Mouse (Mus musculus): Measurements from ENCODE around the gene Rtkn2. TPM values are rescaled to one million over a fixed set of nuclear protein-coding genes. Genes with fewer than 3 reads are reported as not detected.

Rtkn2 gene
- polyA plus RNA-seq, 1 experiment from 2014 or later = 5.2 TPM

DNA sequence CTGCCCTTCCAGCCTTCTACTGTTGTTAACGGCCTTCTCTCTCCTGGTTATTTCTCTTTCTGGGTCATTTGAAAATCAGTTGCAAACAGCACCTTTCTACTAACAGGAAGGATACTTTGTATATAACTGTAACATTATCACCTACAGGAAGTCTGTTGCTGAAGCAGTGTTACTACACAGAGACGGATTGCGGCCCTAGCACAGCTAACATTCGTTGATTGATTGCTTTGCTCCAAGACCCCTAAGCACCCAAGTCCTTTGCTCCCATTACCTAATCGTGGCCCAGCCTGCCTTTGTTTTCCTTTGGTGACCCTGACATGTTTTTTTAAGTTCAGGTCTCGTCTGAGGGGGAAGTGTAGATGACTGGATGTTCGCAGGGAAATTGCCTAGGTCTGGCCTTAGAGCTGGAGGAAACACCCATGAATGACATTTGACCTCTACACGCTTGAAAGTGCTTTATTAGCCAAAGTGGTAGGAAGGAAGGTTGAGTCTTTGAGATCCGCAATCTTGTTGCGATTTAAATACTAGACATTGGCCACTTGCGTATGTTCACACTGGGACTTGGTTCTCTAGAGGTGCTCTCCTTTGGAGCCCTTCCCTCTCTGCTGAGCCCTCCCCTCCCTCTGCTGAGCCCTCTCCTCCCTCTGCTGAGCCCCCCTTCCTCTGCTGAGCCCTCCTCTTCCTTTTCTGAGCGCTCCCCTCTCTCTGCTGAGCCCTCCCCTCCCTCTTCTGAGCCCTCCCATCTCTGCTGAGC is 49.1 kb downstream of the Rtkn2 start:
- no peaks in the 10 kb centered on the region for H3K9me3 ChIP-seq
- WGBS = 55% methylated on average over 12 of the region's 12 CpGs
- no peaks in the 10 kb centered on the region for H3K4me1 ChIP-seq
- H3K27me3 ChIP-seq (replicated peaks) = no peaks in the 10 kb centered on the region
- no peak overlapping the region for H3K4me2 ChIP-seq
- no peaks in the 10 kb centered on the region for H3K36me3 ChIP-seq
- H3K9ac ChIP-seq = no peak overlapping the region
- ATAC-seq (ENCODE audit: insufficient read depth, low FRiP score, low read depth) = no peak
- H3K27ac ChIP-seq = no peak overlapping the region
- H3K4me3 ChIP-seq (replicated peaks) = no peak overlapping the region

DNA sequence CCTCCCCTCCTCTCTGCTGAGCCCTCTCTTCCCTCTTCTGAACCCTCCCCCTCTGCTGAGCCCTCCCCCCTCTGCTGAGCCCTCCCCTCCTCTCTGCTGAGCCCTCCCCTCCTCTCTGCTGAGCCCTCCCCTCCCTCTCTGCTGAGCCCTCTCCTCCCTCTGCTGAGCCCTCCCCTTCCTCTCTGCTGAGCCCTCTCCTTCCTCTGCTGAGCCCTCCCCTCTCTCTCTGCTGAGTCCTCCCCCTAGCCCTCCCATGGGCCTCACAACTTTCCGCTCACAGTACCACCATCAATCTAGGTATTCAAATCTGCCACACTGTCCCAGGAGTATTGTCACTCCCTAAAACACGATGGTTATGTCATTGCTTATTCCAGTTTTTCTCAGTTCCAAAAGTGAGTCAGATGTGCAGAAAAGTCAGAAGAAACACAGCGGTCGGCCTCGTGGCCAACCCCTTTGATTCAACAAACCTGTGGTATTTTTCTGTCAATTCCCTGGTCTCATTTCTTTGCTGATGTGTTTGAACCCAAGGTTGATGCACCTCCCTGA is 49.8 kb downstream of the Rtkn2 start:
- Histone ChIP-seq H3K4me2 (no peak overlapping the region), H3K27ac (no peak overlapping the region), H3K27me3 (replicated peaks) (no peaks in the 10 kb centered on the region), H3K4me1 (no peaks in the 10 kb centered on the region), H3K4me3 (replicated peaks) (no peak overlapping the region), H3K9ac (no peak overlapping the region), H3K36me3 (no peaks in the 10 kb centered on the region), H3K9me3 (no peaks in the 10 kb centered on the region)
- WGBS = 81% methylated on average over 5 of the region's 5 CpGs
- ATAC-seq (ENCODE audit: insufficient read depth, low FRiP score, low read depth) = no peak

DNA sequence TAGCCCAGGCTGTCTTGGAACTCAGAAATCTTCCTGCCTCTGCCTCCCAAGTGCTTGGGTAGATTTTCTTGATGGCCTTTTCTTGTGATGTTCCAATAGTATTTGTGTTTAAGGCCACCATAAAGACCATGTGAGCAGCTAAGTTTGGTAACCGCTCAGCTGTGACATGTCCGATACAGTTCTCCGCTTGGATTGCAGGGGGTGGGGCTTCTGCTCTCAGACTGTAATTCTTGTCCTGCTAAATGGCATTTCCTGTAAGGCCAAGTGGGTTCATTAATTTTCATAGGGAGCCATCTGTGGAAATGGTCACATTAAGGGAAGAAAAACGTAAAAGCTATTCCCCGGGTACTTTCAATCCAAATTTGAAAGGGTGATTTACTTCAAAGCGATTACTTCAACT is 50.7 kb downstream of the Rtkn2 start:
- 66% methylated on average over 6 of the region's 6 CpGs for WGBS
- Histone ChIP-seq H3K36me3 (no peaks in the 10 kb centered on the region), H3K27ac (no peak overlapping the region), H3K4me3 (replicated peaks) (no peak overlapping the region), H3K9ac (no peak overlapping the region), H3K4me2 (no peak overlapping the region), H3K9me3 (no peaks in the 10 kb centered on the region), H3K4me1 (no peaks in the 10 kb centered on the region), H3K27me3 (replicated peaks) (no peaks in the 10 kb centered on the region)
- ATAC-seq (ENCODE audit: insufficient read depth, low FRiP score, low read depth) = no peak

DNA sequence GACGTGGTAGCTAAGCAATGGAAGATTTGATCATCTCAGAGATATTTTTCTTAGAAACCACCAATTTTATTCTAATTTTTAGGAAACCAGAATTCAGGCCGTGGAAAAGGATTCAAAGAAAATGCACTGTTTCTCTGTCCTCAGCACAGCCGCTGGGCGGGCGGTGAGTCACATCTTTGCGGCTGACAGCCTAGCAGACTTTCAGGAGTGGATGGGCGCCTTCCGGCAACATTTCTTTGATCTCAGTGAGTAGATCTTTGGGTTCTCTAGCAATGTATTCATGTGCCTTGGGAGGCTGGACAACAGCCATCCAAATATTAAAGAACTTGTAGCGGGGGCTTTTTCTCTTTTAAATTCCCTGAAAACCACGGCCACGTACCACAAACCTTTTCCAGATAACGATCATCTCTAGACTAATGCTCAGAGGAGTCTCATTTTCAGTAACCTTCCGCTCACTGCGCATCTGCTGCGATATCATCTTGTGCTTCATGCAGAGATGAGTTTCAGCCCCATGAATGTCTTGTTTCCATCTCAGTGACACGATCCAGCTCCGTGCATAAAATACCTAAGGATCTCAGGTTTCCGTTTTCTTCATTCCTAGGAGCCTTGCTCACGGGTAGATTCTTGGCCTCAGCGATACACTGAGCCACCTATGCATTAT is 56.5 kb downstream of the Rtkn2 start:
- no peak overlapping the region for H3K4me2 ChIP-seq
- H3K27me3 ChIP-seq (replicated peaks) = no peaks in the 10 kb centered on the region
- WGBS = 91% methylated on average over 20 of the region's 20 CpGs
- no peak overlapping the region for H3K9ac ChIP-seq
- no peaks in the 10 kb centered on the region for H3K36me3 ChIP-seq
- H3K4me1 ChIP-seq = no peaks in the 10 kb centered on the region
- no peak overlapping the region for H3K4me3 ChIP-seq (replicated peaks)
- no peak overlapping the region for H3K27ac ChIP-seq
- ATAC-seq (ENCODE audit: insufficient read depth, low FRiP score, low read depth) = no peak
- no peaks in the 10 kb centered on the region for H3K9me3 ChIP-seq

DNA sequence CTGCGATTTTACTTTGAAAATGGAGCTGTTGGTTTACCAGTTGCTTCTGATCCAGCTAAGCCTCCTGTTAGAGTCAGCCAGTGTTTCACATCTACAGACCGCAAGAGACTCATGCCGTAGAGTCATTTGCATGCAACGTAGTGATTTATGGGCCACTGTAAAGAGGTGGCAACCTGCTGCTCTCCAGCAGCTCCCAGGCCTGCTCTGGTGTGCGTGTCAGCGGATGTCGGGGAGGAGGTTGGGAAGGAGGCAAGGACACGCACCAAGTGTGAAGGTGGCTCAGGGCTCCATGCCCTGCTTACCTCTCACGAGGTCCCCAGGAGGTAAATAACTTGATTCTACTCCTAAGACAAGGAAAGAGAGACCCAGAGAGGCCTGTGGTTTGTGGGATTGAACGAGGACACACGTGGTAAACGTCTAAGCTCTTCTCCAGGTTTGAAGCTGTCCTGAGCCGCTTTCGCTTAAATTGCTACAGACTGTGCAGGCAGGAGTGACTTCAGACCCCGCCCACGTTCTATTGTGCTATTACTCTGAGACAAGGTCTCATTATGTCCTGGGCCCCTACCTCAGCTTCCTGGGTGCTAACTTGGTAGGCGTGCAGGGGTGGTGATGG is 57.1 kb downstream of the Rtkn2 start:
- Histone ChIP-seq H3K4me2 (no peak overlapping the region), H3K9me3 (no peaks in the 10 kb centered on the region), H3K9ac (no peak overlapping the region), H3K36me3 (no peaks in the 10 kb centered on the region), H3K4me1 (no peaks in the 10 kb centered on the region), H3K27ac (no peak overlapping the region), H3K27me3 (replicated peaks) (no peaks in the 10 kb centered on the region), H3K4me3 (replicated peaks) (no peak overlapping the region)
- WGBS = 88% methylated on average over 17 of the region's 17 CpGs
- ATAC-seq (ENCODE audit: insufficient read depth, low FRiP score, low read depth) = no peak

DNA sequence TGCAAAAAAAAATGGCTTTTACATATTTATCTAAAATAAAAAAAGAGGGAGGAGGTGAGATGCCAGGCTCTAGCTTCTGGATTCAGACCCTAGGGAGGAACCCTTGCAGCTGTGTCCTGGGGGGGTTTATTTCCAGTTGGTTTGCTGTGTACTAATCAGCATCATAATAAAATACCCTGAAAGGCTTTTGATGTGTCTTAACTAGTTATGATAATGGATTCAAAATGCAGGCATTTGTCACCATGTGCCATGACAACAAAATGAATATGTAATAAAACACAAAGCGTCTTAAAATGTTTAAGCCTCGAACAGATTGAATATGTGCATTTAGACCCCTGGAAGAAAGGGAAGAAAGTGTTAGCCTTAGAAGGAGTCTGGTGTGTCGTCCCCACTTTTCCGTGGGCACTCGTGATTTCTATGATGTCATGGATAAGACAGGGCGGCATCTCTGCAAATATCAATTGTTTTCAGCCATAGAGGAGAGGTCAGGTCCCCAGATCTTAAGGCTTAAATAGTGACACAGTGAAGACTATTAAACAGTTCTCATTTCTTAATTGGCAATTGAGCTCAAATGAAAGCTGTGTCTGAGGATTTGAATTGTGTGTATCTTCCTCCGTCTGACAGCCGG is 59.7 kb downstream of the Rtkn2 start:
- Histone ChIP-seq H3K27ac (no peak overlapping the region), H3K9me3 (no peaks in the 10 kb centered on the region), H3K36me3 (no peaks in the 10 kb centered on the region), H3K4me3 (replicated peaks) (no peak overlapping the region), H3K4me1 (no peaks in the 10 kb centered on the region), H3K9ac (no peak overlapping the region), H3K27me3 (replicated peaks) (no peaks in the 10 kb centered on the region), H3K4me2 (no peak overlapping the region)
- ATAC-seq (ENCODE audit: insufficient read depth, low FRiP score, low read depth) = no peak
- 84% methylated on average over 8 of the region's 8 CpGs for WGBS

DNA sequence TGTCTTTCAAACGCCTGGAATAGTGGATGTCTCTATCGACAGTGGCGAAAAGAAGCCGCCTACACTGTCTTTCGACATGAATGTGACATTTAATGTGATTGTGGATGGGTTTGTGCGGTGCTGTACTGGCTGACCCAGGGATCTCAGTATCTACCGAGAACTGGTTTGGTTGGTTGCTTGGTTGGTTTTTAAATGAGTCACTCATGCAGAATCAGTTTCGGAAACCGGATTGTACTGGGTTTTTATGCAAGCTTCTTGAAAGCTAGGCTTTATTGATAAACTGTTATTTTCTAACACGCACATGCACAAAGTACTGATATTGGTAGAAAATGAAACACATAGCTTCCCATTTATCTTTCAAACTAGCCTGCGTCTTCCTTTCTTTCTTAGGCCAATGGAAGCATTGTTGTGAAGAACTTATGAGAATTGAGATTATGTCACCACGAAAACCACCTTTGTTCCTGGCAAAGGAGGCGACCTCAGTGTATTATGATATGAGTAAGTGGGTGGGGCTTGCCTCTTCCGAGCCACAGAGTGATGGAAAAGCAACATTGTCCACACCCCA is 60.4 kb downstream of the Rtkn2 start:
- ATAC-seq (ENCODE audit: insufficient read depth, low FRiP score, low read depth) = no peak
- no peaks in the 10 kb centered on the region for H3K9me3 ChIP-seq

DNA sequence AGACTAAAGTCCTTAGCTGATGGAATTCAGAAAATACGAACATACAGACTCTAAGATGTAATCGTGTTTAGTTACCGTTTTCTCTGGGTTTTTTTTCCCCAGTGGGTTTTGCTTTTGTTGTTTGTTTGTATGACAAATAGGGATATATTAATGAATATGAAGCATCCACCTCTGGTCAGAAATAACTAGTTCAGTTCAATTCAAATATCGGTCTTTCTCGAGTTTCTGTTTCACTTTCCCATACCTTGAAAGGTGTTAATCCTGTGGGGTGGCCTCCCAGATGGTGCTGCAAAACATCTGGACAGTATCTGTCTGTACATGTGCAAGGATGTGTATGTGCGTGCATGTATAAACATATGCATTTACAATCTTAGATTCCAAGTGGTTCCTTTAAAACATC is 61.0 kb downstream of the Rtkn2 start:
- no peak for ATAC-seq (ENCODE audit: insufficient read depth, low FRiP score, low read depth)
- no peaks in the 10 kb centered on the region for H3K4me1 ChIP-seq
- no peak overlapping the region for H3K4me3 ChIP-seq (replicated peaks)
- H3K9me3 ChIP-seq = no peaks in the 10 kb centered on the region
- WGBS = 67% methylated on average over 6 of the region's 6 CpGs
- H3K36me3 ChIP-seq = no peaks in the 10 kb centered on the region
- H3K27ac ChIP-seq = no peak overlapping the region; the same call in 1 of the 2 replicates
- H3K9ac ChIP-seq = no peak overlapping the region
- H3K27me3 ChIP-seq (replicated peaks) = no peaks in the 10 kb centered on the region
- H3K4me2 ChIP-seq = no peak overlapping the region

More for the DNA sequence above, 60.4 kb downstream of the Rtkn2 start:
- Histone ChIP-seq H3K4me3 (replicated peaks) (no peak overlapping the region), H3K36me3 (no peaks in the 10 kb centered on the region), H3K4me2 (no peak overlapping the region), H3K4me1 (no peaks in the 10 kb centered on the region), H3K27me3 (replicated peaks) (no peaks in the 10 kb centered on the region), H3K27ac (no peak overlapping the region; the same call in 1 of the 2 replicates), H3K9ac (no peak overlapping the region)
- WGBS = 79% methylated on average over 14 of the region's 14 CpGs

DNA sequence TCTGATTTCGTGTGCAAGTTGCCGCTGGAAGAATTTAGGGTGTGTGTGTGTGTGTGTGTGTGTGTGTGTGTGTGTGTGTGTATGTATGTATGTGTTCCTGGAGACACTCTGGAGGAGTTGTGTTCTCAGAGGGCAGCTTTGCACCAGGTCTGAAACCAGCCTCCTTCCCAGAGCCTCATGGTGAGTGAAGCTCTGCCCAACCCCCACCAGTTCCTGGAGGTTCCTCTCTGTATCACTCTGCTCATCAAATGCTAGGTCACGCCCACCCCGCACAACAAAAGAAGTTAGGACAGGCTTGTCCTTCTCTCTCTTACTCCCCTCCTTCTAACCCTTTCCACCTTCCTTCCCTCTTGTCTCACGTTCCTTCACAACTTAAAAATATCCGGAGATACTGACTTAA is 64.6 kb downstream of the Rtkn2 start:
- ATAC-seq (ENCODE audit: insufficient read depth, low FRiP score, low read depth) = no peak
- Histone ChIP-seq H3K36me3 (no peaks in the 10 kb centered on the region), H3K4me3 (replicated peaks) (no peak overlapping the region), H3K9me3 (no peaks in the 10 kb centered on the region), H3K27me3 (replicated peaks) (no peaks in the 10 kb centered on the region), H3K4me2 (no peak overlapping the region), H3K9ac (no peak overlapping the region), H3K4me1 (no peaks in the 10 kb centered on the region), H3K27ac (no peak overlapping the region)
- 53% methylated on average over 6 of the region's 6 CpGs for WGBS

DNA sequence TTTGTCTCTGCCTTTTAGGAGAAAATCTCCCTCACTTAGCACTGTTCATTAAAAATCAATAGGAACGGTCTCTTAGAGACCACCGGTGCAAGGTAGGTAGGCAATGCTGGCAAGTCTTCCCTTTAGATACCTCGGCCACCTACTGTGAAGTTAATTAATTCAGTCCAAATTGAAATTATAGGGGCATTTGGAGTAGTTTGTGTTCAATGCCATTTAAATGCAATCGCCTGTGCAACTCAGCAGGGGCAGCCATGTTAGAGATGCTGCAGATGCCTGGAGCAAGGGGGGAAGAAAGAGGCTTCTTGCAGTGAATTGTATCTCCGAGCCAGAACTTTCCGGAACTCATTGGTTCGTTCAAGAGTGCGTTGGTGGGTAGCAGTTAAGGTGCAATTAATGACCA is 65.5 kb downstream of the Rtkn2 start:
- H3K36me3 ChIP-seq = no peaks in the 10 kb centered on the region
- H3K4me3 ChIP-seq (replicated peaks) = no peak overlapping the region
- no peak overlapping the region for H3K27ac ChIP-seq
- H3K27me3 ChIP-seq (replicated peaks) = no peaks in the 10 kb centered on the region
- ATAC-seq (ENCODE audit: insufficient read depth, low FRiP score, low read depth) = no peak
- no peak overlapping the region for H3K4me2 ChIP-seq
- 91% methylated on average over 8 of the region's 8 CpGs for WGBS
- no peaks in the 10 kb centered on the region for H3K4me1 ChIP-seq
- no peak overlapping the region for H3K9ac ChIP-seq
- no peaks in the 10 kb centered on the region for H3K9me3 ChIP-seq

DNA sequence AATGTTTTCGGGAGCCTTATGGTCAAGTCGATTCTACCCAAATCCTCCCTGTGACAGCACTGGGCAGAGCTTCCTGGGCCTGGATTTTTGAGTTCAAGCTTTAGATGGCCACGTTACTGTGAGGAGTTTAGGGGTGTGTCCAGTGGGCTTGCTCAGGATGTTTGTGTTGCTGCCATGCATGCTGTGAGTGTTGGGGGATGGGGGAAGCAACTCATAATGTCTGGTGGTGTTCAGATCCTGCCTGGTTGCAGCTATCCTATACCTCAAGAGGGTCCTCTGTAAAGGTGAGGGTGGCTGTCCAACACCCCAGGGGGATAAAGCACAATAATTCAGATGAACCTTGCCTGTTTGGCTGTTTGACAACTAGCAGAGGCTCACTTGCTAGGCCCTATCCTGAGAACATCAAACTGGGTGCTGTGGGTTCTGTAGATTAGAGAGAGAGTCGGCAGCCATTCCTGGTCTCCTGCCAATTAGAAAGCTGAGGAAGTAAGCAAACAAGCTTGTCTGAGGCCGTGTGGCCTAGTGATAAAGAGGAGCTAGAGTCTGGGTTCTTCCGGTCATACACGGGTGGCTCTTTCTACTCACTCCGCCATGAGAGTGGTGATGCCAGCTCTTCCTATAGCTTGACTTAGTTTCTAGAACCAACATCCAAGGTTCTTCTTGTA is 69.4 kb downstream of the Rtkn2 start:
- no peaks in the 10 kb centered on the region for H3K9me3 ChIP-seq
- H3K9ac ChIP-seq = no peak overlapping the region
- no peak for ATAC-seq (ENCODE audit: insufficient read depth, low FRiP score, low read depth)
- no peaks in the 10 kb centered on the region for H3K36me3 ChIP-seq
- H3K4me1 ChIP-seq = no peaks in the 10 kb centered on the region
- H3K27ac ChIP-seq = no peak overlapping the region
- H3K4me2 ChIP-seq = no peak overlapping the region
- WGBS = 69% methylated on average over 8 of the region's 8 CpGs
- no peaks in the 10 kb centered on the region for H3K27me3 ChIP-seq (replicated peaks)
- no peak overlapping the region for H3K4me3 ChIP-seq (replicated peaks)
